Mouse (Mus musculus) kidney, adult 8-10 months (tissue): ENCODE results near the gene Dnah7b.
"Not testable (repeated sequence)": the region's sequence is repeated elsewhere in the genome, so short reads cannot be mapped to it uniquely, and the experiment has no call there.

ENCODE experiments used
- DNase-seq, 2 experiments: peaks; one replicate each; pipeline ENCODE4 v3.0.0; 2022

Gene Dnah7b

GRCm38 (mm10) chr1:46066015-46066414 is at the start of gene Dnah7b:
TSS of gene Dnah7b (plus strand) at chr1:46066315.
- DNase-seq = no peak

DNA sequence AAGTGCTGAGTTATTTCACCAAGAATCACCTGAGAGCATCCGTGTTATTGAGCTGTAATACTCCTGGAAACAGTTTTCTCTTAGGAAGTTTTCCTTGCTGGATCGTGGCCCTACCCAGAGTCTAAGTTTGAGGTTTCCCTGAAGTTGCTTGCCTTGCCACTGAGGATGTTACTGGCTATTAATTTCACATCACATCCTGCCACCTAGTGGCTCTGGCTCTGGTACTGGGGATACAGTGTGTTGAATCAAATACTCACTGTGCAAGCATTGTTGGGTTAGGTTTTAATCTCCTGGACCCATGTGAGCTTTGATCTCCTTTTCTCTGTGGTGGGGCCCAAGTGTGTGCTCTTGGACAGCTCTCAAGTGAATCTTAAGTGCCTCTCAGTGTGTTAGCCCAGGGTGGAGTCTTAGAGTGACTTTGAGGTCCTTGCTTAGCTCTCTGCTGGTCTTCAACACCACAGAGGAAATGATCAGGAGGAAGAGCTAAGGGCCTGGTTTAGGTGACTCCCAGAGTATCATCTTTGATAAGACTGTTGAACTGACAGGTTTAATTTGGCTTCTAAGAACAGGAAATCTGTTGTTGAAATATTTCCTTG is 47.6 kb upstream of the Dnah7b start:
- DNase-seq = peak; percentile 3 to 41

- DNase-seq = peak; percentile 10 to 27
Observed at GRCm38 (mm10) chr1:46022262-46022661, 43.9 kb upstream of the Dnah7b start.

- DNase-seq = no peak
Observed at GRCm38 (mm10) chr1:46031993-46032555, 34.0 kb upstream of the Dnah7b start.

GRCm38 (mm10) chr1:46048188-46048587 is 17.9 kb upstream of the Dnah7b start:
- no peak for DNase-seq

- DNase-seq = peak; percentile 73 to 74
Observed at GRCm38 (mm10) chr1:46066484-46067251, 553 bp downstream of the Dnah7b start.

GRCm38 (mm10) chr1:46068787-46069186 is 2.7 kb downstream of the Dnah7b start:
- not testable (repeated sequence) for DNase-seq

DNA sequence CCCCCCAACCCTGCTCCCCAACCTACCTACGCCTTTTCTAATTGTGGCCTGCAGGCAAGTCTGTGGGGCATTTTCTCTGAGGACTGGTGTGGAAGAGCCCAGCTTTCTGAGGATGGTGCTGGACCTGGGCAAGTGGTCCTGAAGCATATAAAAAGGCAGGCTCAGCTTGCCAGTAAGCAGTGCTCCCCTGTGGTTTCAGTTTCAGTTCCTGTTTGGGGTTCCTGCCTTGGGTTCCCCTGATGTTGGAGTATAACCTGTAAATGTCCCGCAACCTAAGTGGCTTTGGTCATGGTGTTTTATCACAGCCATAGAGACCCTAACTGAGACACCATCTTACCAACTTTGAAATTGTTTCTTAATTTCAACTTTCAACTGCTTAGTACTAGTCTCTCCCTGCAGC is 11.8 kb downstream of the Dnah7b start:
- no peak for DNase-seq

DNA sequence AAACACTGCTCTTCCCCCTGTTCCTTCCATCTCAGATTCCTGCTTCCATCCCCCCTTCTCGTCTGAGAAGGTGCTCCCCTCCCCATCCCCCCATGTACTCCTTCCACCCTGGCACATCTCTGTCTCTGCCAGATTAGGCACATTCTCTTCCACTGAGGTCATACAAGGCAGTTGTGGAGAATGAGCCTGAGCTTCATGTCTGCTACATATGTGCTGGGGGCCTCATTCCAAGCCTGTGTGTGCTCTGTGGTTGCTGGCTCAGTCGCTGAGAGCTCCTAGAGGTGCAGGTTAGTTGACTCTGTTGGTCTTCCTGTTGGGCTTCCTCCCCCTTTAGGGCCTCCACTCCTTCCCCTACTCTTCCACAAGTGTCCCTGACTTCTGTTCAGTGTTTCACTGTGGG is 34.4 kb downstream of the Dnah7b start:
- DNase-seq = no peak

DNA sequence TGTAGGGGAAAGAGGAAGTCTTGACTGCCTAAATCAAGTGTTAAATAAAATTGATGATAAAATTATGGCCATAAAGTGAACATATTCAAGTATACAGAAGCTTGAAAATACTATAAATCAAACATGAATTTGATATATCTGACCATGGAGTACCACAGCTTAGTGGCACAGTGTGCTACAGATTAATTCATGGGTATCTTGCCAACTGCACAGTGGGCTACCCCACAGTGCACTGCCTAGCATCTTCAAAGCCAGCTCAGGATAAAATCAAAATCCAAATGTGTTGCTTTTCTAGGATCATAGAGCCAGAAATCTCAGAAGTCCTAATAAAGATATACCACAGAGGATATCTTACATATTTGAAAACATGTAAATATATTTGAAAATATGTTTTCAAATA is 46.5 kb downstream of the Dnah7b start:
- not testable (repeated sequence) for DNase-seq

GRCm38 (mm10) chr1:46117179-46117578 is 51.1 kb downstream of the Dnah7b start:
- not testable (repeated sequence) for DNase-seq

- DNase-seq = no peak
Observed at GRCm38 (mm10) chr1:46128058-46128457, 61.9 kb downstream of the Dnah7b start.

- DNase-seq = not testable (repeated sequence)
Observed at GRCm38 (mm10) chr1:46196835-46197234, 130.7 kb downstream of the Dnah7b start.

DNA sequence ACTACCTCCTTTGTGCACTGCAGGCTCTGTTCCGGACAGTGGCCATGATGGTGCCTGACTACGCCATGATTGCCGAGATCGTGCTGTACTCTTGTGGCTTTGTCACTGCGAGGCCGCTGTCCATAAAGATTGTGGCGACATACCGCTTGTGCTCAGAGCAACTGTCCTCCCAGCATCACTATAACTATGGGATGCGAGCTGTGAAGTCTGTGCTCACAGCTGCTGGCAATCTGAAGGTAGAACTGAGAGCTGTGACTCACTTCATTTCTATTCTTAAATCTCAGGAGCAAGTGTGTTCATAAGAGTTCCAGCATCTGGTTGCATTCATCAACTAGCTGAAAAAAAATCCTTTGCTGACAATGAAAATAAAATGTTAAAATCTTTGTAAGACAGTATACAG is 135.1 kb downstream of the Dnah7b start:
- DNase-seq = not testable (repeated sequence)

- DNase-seq = peak; percentile 13 to 39
Observed at GRCm38 (mm10) chr1:46210014-46210588, 144.0 kb downstream of the Dnah7b start.

DNA sequence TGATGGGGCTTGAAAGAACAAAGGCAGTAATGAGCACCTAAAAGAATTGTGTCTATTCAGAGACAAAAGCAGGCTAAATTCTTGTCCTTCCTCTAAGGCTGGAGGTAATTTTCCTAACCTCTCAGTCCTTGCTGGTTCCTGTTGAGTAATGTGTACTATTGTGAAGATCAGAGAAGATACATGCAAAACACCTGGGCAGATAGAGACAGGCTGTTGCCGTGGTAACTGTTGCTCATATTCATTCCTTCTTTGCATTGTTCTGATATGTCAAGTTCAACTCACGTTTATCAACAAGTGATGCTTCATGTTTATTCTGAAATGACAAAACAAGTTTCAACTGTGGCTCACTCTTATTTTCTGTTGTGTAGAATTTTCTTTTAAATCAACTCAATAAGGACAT is 156.6 kb downstream of the Dnah7b start:
- DNase-seq = not testable (repeated sequence)

DNA sequence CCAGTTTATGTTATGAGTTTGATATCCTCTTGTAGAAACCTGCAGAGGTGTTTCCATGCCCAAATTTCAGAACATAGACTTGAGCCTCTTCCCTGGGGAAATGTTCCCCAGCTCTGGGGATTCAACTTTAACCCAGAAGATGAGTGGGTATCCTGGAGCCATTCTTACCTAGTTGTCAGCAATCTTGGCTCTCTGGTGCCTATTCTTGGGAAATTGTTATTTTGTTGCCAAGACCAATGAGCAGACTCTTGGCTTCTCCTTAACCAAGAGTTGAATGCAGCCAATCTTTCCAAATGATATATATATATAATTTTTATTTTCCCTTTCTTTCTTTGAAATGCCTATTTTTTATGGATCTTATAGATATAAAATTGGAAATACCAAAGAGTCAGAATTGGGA is 160.0 kb downstream of the Dnah7b start:
- DNase-seq = not testable (repeated sequence)

DNA sequence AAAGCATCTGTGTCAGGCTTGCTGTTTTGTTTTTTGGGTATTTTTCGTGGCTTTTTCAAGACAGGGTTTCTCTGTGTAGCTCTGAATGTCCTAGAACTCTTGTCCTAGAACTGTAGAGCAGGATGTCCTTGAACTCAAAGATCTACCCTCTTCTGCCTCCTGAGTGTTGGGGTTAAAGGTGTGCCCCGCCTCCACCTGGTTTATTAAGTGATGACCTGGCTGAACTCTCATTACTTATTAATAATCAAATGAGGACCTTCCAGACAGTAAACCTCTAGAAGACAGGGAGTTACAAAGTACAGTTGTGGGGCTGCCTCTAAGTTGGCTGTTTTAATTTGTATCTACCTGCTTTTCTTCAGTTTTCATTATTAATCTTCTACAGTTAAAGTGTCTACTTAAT is 202.7 kb downstream of the Dnah7b start:
- DNase-seq = peak; percentile 11 to 43

DNA sequence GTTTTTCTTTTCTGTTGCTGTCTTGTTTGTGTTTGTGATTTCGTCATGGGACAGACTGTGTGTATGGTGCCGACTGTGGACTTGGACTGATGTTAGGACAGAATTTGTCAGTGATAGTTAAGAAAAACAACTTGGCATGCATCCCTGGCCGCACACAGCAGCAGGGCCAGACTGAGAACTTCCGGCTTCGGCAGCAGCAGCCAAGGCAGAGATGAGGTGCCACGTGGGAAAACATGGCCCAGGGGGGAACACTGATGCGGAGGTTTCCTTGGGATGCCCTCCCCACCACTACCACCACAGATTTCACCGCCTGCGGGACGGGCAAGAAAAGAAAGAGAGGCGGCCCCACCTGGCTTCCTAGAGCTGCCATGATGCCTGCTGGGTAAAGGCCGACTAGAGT is 205.8 kb downstream of the Dnah7b start:
- no peak for DNase-seq

GRCm38 (mm10) chr1:46278057-46278910 is 212.2 kb downstream of the Dnah7b start:
- not testable (repeated sequence) for DNase-seq

DNA sequence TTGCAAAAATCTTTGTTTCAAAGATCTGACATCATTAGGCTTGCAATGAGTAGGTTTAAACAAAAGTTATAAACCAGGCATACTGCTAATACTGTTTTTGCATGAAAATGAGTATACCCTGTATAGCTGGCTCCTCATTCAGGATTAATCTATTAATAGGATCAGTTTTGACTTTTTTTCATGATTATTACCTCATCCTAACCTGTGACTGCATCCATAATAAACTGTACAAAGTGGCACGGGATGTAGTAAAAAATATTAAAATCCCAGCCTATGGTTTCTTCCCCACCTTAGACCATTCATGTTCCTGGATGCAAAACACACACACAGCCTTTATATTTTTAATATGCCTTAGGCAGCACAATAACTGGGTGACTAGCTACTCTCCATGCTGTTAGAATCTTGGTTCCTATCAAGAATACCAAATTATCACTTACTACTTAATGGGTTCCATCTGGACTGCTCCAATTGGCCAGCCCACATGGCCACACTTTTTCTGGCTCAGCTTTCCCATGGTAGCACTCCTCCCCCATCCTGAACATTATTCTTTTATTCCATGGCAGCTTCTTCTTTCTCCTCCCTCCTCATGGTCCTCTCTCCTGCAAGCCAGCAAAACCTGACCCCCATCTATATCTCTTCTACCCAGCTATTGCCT is 212.9 kb downstream of the Dnah7b start:
- not testable (repeated sequence) for DNase-seq

DNA sequence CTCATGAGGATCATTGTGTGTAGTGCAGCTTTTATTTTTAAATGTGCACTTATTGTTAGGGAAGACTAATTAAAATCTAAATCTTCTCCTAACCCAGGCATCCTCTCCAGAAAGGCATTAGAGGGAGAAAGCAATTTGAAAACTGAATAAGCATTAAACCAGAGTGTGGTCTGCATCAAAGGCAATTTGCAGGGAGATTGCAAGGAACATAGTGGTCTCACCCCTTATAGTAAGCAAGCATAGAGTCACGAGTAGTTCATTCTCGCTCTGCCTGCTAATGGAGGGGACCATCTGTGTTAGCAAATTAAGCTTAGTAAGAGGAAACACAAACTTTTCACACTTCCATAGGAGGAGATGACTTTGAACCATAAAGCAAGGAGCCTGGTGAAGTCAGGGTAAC is 228.3 kb downstream of the Dnah7b start:
- DNase-seq = not testable (repeated sequence)
